Mouse (Mus musculus) frontal cortex, postnatal 10 days (tissue): Measurements from ENCODE around the gene Vmn1r71.
"Not testable (repeated sequence)": the region's sequence is repeated elsewhere in the genome, so short reads cannot be mapped to it uniquely, and the experiment has no call there.

Experiments
- DNase-seq, 2 experiments: peaks; one replicate each; pipeline ENCODE4 v3.0.0; 2022; ENCODE audit warnings: low spot score in 2 of 2, mixed read lengths in 1 of 2

Vmn1r71 gene

DNA sequence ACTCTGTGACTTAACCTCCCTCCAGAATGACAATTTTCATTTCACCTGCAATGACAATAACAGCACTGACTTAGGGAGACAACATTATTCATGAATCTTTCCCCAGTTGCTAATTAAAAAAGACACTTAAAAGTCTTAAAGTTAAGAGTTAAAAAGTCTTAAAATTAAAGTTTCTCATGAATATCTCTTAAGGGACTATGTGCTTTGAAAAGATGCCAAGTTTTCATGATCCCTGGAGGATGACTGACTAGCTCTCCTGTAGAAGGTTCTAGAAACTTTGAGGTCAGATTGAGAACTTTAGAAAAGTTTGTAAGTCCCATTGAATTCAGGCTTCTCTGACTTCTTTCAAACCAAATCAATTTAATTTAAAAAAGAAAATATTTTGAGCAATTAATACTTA is at the start of gene Vmn1r71:
Gene Vmn1r71, minus strand, starts transcription at position 101 of the 400 bp plus-strand sequence.
- DNase-seq = no peak

DNA sequence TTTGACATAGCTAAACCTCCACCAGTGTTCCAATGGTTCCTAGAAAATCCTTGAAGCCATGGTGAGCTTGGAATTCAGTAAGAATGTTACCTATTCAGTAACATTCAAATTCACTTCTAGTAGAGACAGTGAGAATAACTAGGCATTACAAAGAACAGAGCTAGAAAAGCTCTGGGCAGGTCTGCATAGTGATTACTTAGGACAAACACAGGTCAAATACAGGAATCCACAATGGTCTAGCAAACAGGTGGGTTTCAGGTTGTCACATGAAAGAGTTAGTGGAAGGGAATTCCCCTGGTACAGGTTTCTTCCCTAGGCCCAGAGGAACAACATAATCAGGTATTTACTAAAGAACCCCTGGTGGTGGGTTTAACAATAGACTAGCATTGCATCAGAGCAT is 3.4 kb upstream of the Vmn1r71 start:
- DNase-seq = not testable (repeated sequence)
